Mouse (Mus musculus): ENCODE data around the gene Iffo2. TPM values are rescaled to one million over a fixed set of nuclear protein-coding genes. Genes with fewer than 3 reads are reported as not detected.
A peak's percentile ranks its signal among the peaks of the same experiment; 100 is the strongest.

Gene Iffo2
- polyA plus RNA-seq, 1 experiment from 2014 or later, result 3.3 TPM

- Histone ChIP-seq H3K27ac (ENCODE audit: low read depth, low read length) (no peak overlapping the region), H3K36me3 (ENCODE audit: control insufficient read depth, insufficient read depth, low read length) (no peaks in the 10 kb centered on the region), H3K4me3 (ENCODE audit: low read depth, low read length) (no peak overlapping the region), H3K4me2 (no peak overlapping the region), H3K9ac (ENCODE audit: low read length) (no peak overlapping the region), H3K4me1 (ENCODE audit: control insufficient read depth, insufficient read depth, low read length) (peaks cover 16% of the 10 kb centered on the region), H3K27me3 (ENCODE audit: control insufficient read depth, insufficient read depth, low read length) (no peaks in the 10 kb centered on the region), H3K9me3 (ENCODE audit: control insufficient read depth, low read length) (no peaks in the 10 kb centered on the region)
- no peak for ATAC-seq (ENCODE audit: low FRiP score)
- 28% methylated on average over 3 of the region's 3 CpGs for WGBS
- no peak for DNase-seq (ENCODE audit: low spot score, missing footprints)
Measured at GRCm38 (mm10) chr4:139582903-139583302, 52.6 kb downstream of the Iffo2 start.

DNA sequence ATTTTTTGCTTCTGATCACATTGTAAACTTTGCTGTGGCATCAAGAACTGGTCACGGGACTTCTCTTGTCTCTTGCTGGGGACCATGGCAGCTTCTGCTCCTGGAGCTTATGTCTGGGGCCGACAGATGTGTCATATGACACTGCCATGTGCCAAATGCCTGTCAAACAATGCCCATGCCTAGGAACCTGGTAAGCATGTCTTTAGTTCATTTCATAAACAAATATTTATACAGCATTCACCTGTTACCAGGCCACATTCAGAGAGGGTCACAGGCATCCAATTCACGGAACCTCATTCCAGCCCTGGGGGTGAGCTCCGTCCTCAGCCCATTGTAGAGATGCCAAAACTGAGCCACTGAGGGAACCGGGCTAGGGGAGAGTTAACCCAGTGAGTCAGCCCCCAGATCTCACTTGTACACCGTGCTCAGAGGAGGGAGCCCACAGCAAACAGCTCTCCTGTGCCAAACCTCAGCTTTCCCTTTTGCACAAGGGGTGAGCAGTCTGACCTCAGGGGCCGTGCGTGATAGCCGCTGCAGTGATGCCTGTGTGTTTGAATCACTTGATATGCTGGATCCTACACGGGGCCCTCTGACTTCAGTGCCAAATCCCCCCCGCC, 53.4 kb downstream of the Iffo2 start:
- H3K9ac ChIP-seq (ENCODE audit: low read length), result no peak overlapping the region
- H3K9me3 ChIP-seq (ENCODE audit: control insufficient read depth, low read length), result no peaks in the 10 kb centered on the region
- no peaks in the 10 kb centered on the region for H3K27me3 ChIP-seq (ENCODE audit: control insufficient read depth, insufficient read depth, low read length)
- DNase-seq (ENCODE audit: low spot score, missing footprints) (no peak), ATAC-seq (ENCODE audit: low FRiP score) (no peak)
- no peaks in the 10 kb centered on the region for H3K36me3 ChIP-seq (ENCODE audit: control insufficient read depth, insufficient read depth, low read length)
- H3K4me3 ChIP-seq (ENCODE audit: low read depth, low read length), result no peak overlapping the region
- WGBS, result 79% methylated on average over 11 of the region's 11 CpGs
- no peak overlapping the region for H3K27ac ChIP-seq (ENCODE audit: low read depth, low read length)
- H3K4me1 ChIP-seq (ENCODE audit: control insufficient read depth, insufficient read depth, low read length), result peaks cover 16% of the 10 kb centered on the region
- no peak overlapping the region for H3K4me2 ChIP-seq

GRCm38 (mm10) chr4:139584704-139585103, 54.4 kb downstream of the Iffo2 start:
- H3K36me3 ChIP-seq (ENCODE audit: control insufficient read depth, insufficient read depth, low read length), result no peaks in the 10 kb centered on the region
- H3K4me2 ChIP-seq, result no peak overlapping the region
- 77% methylated on average over 11 of the region's 11 CpGs for WGBS
- no peak for ATAC-seq (ENCODE audit: low FRiP score)
- no peak overlapping the region for H3K9ac ChIP-seq (ENCODE audit: low read length)
- H3K27ac ChIP-seq (ENCODE audit: low read depth, low read length), result no peak overlapping the region
- no peaks in the 10 kb centered on the region for H3K9me3 ChIP-seq (ENCODE audit: control insufficient read depth, low read length)
- H3K4me3 ChIP-seq (ENCODE audit: low read depth, low read length), result no peak overlapping the region
- H3K4me1 ChIP-seq (ENCODE audit: control insufficient read depth, insufficient read depth, low read length), result peaks cover 20% of the 10 kb centered on the region
- DNase-seq (ENCODE audit: low spot score, missing footprints), result no peak
- no peaks in the 10 kb centered on the region for H3K27me3 ChIP-seq (ENCODE audit: control insufficient read depth, insufficient read depth, low read length)

- Histone ChIP-seq H3K4me2 (no peak overlapping the region), H3K4me3 (ENCODE audit: low read depth, low read length) (no peak overlapping the region), H3K9me3 (ENCODE audit: control insufficient read depth, low read length) (no peaks in the 10 kb centered on the region), H3K36me3 (ENCODE audit: control insufficient read depth, insufficient read depth, low read length) (no peaks in the 10 kb centered on the region), H3K27ac (ENCODE audit: low read depth, low read length) (no peak overlapping the region), H3K9ac (ENCODE audit: low read length) (no peak overlapping the region), H3K4me1 (ENCODE audit: control insufficient read depth, insufficient read depth, low read length) (peaks cover 18% of the 10 kb centered on the region), H3K27me3 (ENCODE audit: control insufficient read depth, insufficient read depth, low read length) (no peaks in the 10 kb centered on the region)
- WGBS, result 85% methylated on average over 7 of the region's 7 CpGs
- ATAC-seq (ENCODE audit: low FRiP score) (no peak), DNase-seq (ENCODE audit: low spot score, missing footprints) (no peak)
Measured at GRCm38 (mm10) chr4:139585713-139586112, 55.4 kb downstream of the Iffo2 start.

DNA sequence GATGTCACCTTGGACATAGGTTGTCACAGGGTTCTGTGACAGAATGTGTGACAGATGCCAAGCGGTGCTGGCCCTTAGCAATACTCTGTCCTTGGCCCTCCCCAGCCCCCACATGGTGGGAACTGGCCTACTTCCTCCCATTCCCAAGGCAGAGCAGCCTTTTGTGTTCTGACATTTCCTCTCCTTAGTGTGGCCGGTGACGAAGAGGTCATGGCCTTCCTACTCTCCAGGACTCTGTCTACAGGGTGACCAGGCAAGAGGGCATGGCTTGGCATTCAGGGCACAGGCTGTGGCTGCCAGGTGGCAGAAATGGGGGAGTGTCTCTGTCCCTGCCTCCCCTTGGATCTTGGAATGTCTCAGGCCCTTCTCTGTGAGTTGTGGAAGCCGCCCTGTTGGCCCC, 57.0 kb downstream of the Iffo2 start:
- H3K27ac ChIP-seq (ENCODE audit: low read depth, low read length), result no peak overlapping the region

DNA sequence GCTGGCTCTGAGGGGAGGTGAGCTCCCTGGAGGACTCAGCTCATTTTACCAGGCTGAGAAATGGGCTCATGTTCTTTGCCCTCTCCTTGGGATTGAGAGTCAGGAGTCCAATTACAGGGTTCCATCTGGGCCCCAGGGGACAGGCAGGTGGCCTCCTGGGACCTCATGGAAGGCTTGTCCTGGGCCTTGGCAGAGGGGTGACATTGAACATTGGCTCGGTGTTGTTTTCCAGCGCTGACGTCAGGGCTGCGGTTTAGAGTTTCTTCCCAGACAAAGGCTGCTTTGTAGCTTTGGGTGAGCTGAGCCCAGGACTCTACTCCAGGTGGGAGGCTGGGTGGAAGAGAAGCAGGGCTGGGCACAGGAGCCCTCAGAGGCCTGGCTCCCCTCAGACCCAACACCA, 57.4 kb downstream of the Iffo2 start:
- Histone ChIP-seq H3K4me2 (no peak overlapping the region), H3K27ac (ENCODE audit: low read depth, low read length) (no peak overlapping the region), H3K36me3 (ENCODE audit: control insufficient read depth, insufficient read depth, low read length) (no peaks in the 10 kb centered on the region), H3K4me1 (ENCODE audit: control insufficient read depth, insufficient read depth, low read length) (peaks cover 10% of the 10 kb centered on the region), H3K9ac (ENCODE audit: low read length) (no peak overlapping the region), H3K9me3 (ENCODE audit: control insufficient read depth, low read length) (no peaks in the 10 kb centered on the region), H3K27me3 (ENCODE audit: control insufficient read depth, insufficient read depth, low read length) (no peaks in the 10 kb centered on the region), H3K4me3 (ENCODE audit: low read depth, low read length) (no peak overlapping the region)
- no peak for ATAC-seq (ENCODE audit: low FRiP score)
- WGBS, result 86% methylated on average over 4 of the region's 4 CpGs
- DNase-seq (ENCODE audit: low spot score, missing footprints), result no peak

More for the DNA sequence above, 57.0 kb downstream of the Iffo2 start:
- no peak overlapping the region for H3K9ac ChIP-seq (ENCODE audit: low read length)
- no peaks in the 10 kb centered on the region for H3K9me3 ChIP-seq (ENCODE audit: control insufficient read depth, low read length)
- peaks cover 10% of the 10 kb centered on the region for H3K4me1 ChIP-seq (ENCODE audit: control insufficient read depth, insufficient read depth, low read length)
- H3K27me3 ChIP-seq (ENCODE audit: control insufficient read depth, insufficient read depth, low read length), result no peaks in the 10 kb centered on the region
- 84% methylated on average over 4 of the region's 4 CpGs for WGBS
- H3K4me2 ChIP-seq, result no peak overlapping the region
- H3K36me3 ChIP-seq (ENCODE audit: control insufficient read depth, insufficient read depth, low read length), result no peaks in the 10 kb centered on the region
- ATAC-seq (ENCODE audit: low FRiP score) (no peak), DNase-seq (ENCODE audit: low spot score, missing footprints) (no peak)
- H3K4me3 ChIP-seq (ENCODE audit: low read depth, low read length), result no peak overlapping the region

- Histone ChIP-seq H3K36me3 (ENCODE audit: control insufficient read depth, insufficient read depth, low read length) (no peaks in the 10 kb centered on the region), H3K27ac (ENCODE audit: low read depth, low read length) (peak overlapping the region; percentile 54), H3K4me2 (no peak overlapping the region), H3K9ac (ENCODE audit: low read length) (no peak overlapping the region), H3K4me1 (ENCODE audit: control insufficient read depth, insufficient read depth, low read length) (peaks cover 10% of the 10 kb centered on the region), H3K27me3 (ENCODE audit: control insufficient read depth, insufficient read depth, low read length) (no peaks in the 10 kb centered on the region), H3K4me3 (ENCODE audit: low read depth, low read length) (no peak overlapping the region), H3K9me3 (ENCODE audit: control insufficient read depth, low read length) (no peaks in the 10 kb centered on the region)
- WGBS, result 55% methylated on average over 5 of the region's 5 CpGs
- ATAC-seq (ENCODE audit: low FRiP score), result no peak
- DNase-seq (ENCODE audit: low spot score, missing footprints), result no peak
Measured at GRCm38 (mm10) chr4:139589351-139590027, 59.1 kb downstream of the Iffo2 start.

- Histone ChIP-seq H3K27ac (ENCODE audit: low read depth, low read length) (peak overlapping the region; percentile 57), H3K9me3 (ENCODE audit: control insufficient read depth, low read length) (no peaks in the 10 kb centered on the region), H3K4me1 (ENCODE audit: control insufficient read depth, insufficient read depth, low read length) (peaks cover 12% of the 10 kb centered on the region), H3K4me2 (no peak overlapping the region), H3K9ac (ENCODE audit: low read length) (no peak overlapping the region), H3K36me3 (ENCODE audit: control insufficient read depth, insufficient read depth, low read length) (no peaks in the 10 kb centered on the region), H3K4me3 (ENCODE audit: low read depth, low read length) (no peak overlapping the region), H3K27me3 (ENCODE audit: control insufficient read depth, insufficient read depth, low read length) (no peaks in the 10 kb centered on the region)
- ATAC-seq (ENCODE audit: low FRiP score) (peak; percentile 68; the same call in 1 of the 2 replicates), DNase-seq (ENCODE audit: low spot score, missing footprints) (peak; percentile 89)
- 27% methylated on average over 4 of the region's 4 CpGs for WGBS
Measured at GRCm38 (mm10) chr4:139590446-139590845, 60.1 kb downstream of the Iffo2 start.

GRCm38 (mm10) chr4:139592895-139593294, 62.5 kb downstream of the Iffo2 start:
- Histone ChIP-seq H3K27ac (ENCODE audit: low read depth, low read length) (no peak overlapping the region), H3K36me3 (ENCODE audit: control insufficient read depth, insufficient read depth, low read length) (no peaks in the 10 kb centered on the region), H3K4me2 (no peak overlapping the region), H3K27me3 (ENCODE audit: control insufficient read depth, insufficient read depth, low read length) (no peaks in the 10 kb centered on the region), H3K9me3 (ENCODE audit: control insufficient read depth, low read length) (no peaks in the 10 kb centered on the region), H3K4me3 (ENCODE audit: low read depth, low read length) (no peak overlapping the region), H3K9ac (ENCODE audit: low read length) (no peak overlapping the region), H3K4me1 (ENCODE audit: control insufficient read depth, insufficient read depth, low read length) (peaks cover 35% of the 10 kb centered on the region)
- WGBS, result 83% methylated on average over 7 of the region's 7 CpGs
- DNase-seq (ENCODE audit: low spot score, missing footprints) (no peak), ATAC-seq (ENCODE audit: low FRiP score) (no peak)

All from midbrain, embryonic 11.5 days (tissue).